Mouse (Mus musculus): ENCODE measurements around the gene Zscan2.
"Not testable (repeated sequence)": the region's sequence is repeated elsewhere in the genome, so short reads cannot be mapped to it uniquely, and the experiment has no call there.

Zscan2 gene

GRCm38 (mm10) chr7:80860729-80861274, at the start of gene Zscan2:
Gene Zscan2, plus strand, starts transcription at chr7:80860920.
- DNase-seq (ENCODE audit: low spot score), result peak; percentile 97

DNA sequence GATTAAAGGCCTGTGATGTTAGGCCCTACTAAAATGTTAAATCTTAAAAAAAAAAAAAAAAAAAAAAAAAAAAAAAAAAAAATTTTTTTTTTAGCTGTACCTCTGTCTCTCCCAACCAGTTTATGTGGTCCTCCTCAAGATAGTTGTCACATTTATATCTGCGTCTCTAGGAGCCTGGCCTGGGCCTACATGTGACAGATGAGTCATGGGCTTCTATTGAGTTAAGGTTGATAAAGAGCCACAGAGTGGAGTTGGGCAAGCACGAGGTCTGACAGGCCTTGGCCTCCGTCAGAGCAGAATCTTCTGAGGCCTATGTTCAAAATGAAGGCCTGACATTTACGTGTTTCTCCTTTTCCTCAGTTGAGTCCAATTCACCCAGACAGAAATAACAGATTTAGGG, 47.3 kb upstream of the Zscan2 start:
- DNase-seq (ENCODE audit: low spot score), result no peak

- no peak for DNase-seq (ENCODE audit: low spot score)
Measured at GRCm38 (mm10) chr7:80816641-80817040, 44.1 kb upstream of the Zscan2 start.

DNA sequence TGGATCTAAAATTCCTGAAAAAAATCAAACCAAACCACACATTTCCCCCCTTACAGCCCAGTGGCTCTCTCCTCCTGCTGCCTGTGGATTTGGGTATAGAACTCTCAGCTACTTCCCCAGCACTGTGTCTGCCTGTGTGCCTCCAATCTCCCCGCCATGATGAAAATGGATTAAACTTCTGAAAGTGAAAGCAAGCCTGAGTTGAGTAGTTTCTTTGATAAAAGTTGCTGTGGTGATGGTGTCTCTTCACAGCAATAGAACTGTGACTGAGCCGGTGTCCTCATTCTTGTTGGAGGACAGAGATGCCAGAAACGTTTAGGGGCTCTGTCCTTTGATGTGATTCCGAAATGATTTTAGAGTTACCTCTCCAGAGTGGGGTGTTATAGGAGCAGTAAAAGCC, 39.9 kb upstream of the Zscan2 start:
- DNase-seq (ENCODE audit: low spot score), result no peak

GRCm38 (mm10) chr7:80823267-80823666, 37.5 kb upstream of the Zscan2 start:
- DNase-seq (ENCODE audit: low spot score), result no peak

- DNase-seq (ENCODE audit: low spot score), result no peak
Measured at GRCm38 (mm10) chr7:80823875-80824682, 36.6 kb upstream of the Zscan2 start.

GRCm38 (mm10) chr7:80825843-80826403, 34.8 kb upstream of the Zscan2 start, which contains the start of gene Iqgap1:
Gene Iqgap1, minus strand, starts transcription at chr7:80825974.
- DNase-seq (ENCODE audit: low spot score), result no peak

GRCm38 (mm10) chr7:80828146-80828860, 32.4 kb upstream of the Zscan2 start:
- no peak for DNase-seq (ENCODE audit: low spot score)

GRCm38 (mm10) chr7:80830193-80830803, 30.4 kb upstream of the Zscan2 start:
- no peak for DNase-seq (ENCODE audit: low spot score)

DNA sequence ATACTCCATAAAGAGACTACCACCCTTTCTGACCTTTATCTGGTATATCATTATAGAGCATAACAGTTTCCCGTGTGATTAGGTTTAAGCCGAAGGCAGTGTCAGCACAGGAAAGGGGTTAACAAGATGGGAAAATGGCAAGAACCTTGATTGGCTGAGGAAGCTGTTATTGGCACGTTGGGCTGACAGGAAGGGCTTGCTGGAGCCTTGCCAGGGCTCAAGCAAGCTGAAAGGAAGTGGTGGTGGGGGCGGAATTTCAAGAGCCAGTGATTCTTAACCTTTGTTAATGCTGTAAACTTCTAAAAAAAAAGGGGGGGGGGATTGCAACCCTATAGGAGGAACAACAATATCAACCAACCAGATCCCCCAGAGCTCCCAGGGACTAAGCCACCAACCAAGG, 28.5 kb upstream of the Zscan2 start:
- no peak for DNase-seq (ENCODE audit: low spot score)

DNA sequence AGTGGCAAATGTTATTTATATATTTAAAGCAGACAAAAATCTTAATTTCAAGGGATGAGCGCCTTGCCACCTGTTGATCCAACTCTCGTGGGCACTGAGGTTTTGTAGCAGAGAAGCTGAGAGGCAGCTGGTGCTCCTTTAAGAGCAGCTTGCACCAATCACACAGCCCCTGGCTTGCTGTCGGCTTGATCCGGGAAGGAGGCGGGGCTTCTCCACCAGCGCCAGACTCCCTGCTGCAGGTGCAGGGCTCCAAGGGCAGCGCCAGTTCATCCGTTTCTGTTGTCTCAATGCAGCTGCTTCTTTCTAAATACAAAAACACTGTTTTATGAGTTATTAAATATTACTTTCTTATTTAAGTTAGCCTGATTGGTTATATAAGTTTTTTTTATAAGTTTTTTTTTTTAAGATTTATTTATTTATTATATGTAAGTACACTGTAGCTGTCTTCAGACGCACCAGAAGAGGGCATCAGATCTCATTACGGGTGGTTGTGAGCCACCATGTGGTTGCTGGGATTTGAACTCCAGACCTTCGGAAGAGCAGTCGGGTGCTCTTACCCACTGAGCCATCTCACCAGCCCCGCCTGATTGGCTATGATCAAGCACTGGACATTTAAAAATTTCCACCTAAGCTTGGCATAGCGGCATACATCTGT, 27.6 kb upstream of the Zscan2 start:
- not testable (repeated sequence) for DNase-seq (ENCODE audit: low spot score)

- DNase-seq (ENCODE audit: low spot score), result no peak
Measured at GRCm38 (mm10) chr7:80833651-80834532, 26.8 kb upstream of the Zscan2 start.

DNA sequence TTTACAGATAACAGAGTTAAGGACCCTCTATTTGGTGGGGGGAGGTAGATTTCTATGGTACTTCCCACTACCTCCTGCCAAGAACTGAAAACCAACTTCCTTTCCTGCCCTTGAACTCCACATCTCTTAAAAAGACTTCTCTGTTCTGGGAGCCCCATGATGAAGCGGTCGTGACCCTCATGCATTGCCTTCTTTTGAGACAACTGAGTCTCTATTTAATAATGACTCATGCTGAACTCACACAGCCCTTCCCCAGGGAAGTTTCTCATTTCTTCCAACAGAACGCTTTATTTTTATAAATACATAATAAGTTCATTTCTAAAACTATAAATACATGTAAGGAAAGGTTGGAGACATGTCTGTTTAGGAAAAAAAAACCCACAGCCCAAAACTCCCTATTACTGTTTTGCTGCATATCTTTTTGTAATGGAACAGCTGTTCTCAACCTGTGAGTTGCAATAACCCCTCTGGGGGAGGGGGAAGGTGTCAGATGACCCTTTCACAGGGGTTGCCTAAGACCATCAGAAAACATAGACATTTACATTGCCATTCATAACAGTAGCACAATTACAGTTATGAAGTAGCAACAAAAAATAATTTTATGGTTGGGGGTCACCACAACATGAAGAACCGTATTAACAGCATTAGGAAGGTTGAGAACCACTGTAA, 24.6 kb upstream of the Zscan2 start:
- no peak for DNase-seq (ENCODE audit: low spot score)

DNA sequence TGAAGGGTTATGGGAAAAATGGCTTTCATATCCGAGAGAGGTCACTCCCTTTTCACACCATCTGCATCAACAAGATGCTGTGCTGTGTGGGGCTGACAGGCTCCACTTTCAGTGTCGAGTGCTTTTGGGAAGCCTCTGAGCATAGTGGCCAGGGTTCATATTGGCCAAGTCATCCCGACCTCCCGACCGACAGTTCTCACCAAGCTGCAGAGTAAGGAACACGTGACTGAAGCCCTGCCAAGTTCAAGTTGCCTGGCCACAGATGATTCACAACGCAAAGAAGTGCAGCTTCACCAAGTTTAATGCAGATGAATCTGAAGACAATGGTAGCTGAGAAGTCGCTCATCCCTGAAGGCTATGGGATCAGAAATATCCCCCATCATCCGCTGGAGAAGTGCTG, 23.0 kb upstream of the Zscan2 start:
- DNase-seq (ENCODE audit: low spot score), result no peak

GRCm38 (mm10) chr7:80838247-80838646, 22.5 kb upstream of the Zscan2 start:
- DNase-seq (ENCODE audit: low spot score), result no peak

DNA sequence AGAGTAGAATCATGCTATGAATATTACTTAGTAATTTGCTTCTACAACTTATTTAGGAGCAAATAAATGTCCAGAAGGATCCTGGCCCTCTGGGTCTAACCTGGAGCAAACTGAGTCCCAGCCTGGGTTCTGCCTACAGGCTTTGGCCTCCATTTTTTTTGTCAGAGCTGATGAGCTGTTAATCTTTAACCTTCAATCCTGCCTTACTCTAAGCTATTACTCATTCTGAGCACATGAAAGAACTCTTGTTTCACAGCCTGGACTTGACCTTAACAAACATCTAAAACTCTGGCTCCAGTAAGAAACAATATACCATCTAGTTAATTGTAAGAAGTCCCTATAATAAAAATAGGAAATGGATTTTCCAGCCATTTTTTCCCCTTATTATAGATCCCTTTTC, 21.0 kb upstream of the Zscan2 start:
- DNase-seq (ENCODE audit: low spot score), result no peak

DNA sequence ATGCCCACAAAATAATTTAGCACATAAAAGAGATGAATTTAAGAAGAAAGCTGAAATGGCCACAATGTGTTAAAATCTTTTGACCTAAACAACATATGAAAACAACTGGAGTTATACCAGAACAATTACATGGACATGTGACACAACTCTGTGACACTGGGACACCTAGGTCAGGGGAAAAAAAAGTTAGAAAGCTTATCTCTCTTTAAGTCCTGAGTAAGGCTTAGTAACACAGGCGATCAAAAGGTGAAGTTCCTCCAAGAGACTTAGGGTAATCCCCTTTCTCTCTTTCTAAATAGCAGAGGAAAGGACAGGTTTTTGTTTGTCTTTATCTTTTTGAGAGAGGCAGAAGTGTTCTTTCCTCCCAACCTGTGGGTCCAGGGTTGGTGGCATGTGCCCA, 20.5 kb upstream of the Zscan2 start:
- no peak for DNase-seq (ENCODE audit: low spot score)

- DNase-seq (ENCODE audit: low spot score), result no peak
Measured at GRCm38 (mm10) chr7:80840937-80841336, 19.8 kb upstream of the Zscan2 start.

- peak; percentile 74 for DNase-seq (ENCODE audit: low spot score)
Measured at GRCm38 (mm10) chr7:80842132-80842531, 18.6 kb upstream of the Zscan2 start.

DNA sequence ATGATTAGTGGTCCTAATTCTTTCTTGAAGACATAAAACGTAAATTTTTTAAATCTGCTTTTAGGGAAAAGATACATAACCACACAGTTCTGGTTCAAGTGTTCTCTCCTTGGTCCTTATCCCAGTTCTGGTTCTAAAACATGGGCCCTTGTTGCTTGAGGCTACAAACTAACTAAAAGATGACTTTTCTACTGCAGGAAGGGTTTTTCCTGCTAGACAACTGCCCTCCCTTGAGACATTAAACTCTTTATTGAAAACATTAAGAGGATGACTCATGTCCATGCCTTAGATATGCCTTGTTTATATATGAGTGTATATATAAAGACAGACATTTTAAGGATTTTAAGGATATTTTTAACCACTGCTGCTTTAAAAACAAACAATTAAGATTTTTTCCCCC, 17.5 kb upstream of the Zscan2 start:
- no peak for DNase-seq (ENCODE audit: low spot score)
